Mouse (Mus musculus) urinary bladder, postnatal 36 days (tissue): ENCODE measurements around the gene Rex1bd.
"Not testable (repeated sequence)": the region's sequence is repeated elsewhere in the genome, so short reads cannot be mapped to it uniquely, and the experiment has no call there.

Experiments used
- DNase-seq, 2 experiments: peaks; one replicate each; pipeline ENCODE4 v3.0.0; 2022; ENCODE audit warnings: low spot score in 2 of 2, mixed read lengths in 1 of 2

The Rex1bd gene

DNA sequence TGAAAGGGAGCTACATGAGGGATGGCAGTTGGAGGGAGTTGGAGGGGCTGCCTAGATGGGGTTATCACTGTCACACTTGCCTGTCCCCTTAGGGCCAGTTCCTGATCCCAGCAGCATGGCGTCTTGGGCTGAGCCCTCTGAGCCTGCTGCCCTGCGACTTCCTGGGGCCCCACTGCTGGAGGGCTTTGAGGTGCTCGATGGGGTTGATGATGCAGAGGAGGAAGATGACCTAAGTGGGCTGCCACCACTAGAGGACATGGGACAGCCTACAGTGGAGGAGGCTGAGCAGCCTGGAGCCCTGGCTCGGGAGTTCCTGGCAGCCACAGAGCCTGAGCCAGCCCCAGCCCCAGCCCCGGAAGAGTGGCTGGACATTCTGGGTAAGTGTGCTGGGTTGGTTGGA is 22.7 kb upstream of the Rex1bd start:
- DNase-seq = no peak

DNA sequence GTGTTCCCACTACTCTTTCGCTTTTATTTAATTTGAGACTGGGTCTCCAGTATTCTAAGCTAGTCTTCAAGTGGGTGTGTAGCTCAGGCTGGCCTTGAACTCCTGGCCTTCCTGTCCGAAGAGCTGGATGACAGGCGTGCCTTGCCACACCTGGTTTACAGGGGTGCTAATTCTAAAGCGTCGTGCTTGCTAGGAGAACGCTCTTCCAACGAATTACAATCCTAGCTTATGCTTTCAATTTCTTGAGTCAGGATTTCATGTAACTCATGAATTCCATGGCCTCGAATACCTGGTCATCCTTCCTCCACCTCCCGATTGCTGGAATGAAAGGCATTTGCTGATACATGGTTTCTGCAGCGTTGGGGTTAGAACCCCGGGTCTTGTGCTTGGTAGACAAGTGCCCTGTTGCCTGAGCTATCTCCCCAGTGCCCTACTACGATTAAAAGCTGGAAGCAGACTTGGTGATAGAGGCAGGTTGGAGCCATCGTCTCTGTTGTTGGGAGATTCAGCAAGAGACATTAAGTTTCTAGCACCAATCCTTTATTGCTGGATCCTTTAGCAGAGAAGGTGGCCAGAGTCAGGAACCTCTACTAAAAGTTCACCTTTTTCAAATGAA is 21.7 kb upstream of the Rex1bd start:
- DNase-seq = no peak

GRCm38 (mm10) chr8:70527512-70528181 is 21.1 kb upstream of the Rex1bd start, which contains the start of the genes Fkbp8 and Kxd1:
TSS of gene Fkbp8 (plus strand) at chr8:70527724.
TSS of gene Kxd1 (minus strand) at chr8:70527956.
- peak; percentile 98 for DNase-seq

DNA sequence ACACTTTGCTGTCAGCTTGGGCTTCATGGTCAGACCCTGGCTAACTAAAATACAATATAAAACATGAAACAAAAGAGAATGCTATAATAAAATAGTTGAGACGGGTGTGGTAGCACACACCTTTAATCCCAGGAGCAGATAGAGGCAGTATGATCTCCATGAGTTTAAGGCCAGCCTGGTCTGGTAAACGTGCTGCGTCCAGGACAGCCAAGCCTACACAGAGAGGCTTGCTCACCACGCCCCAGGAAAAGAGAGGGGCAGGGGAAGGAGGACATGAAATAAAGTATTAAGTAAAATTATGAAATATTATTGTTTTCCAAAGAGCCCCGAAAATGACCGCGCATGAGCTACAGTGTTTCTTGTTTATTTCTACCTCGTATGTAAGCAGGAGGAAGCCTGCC is 20.6 kb upstream of the Rex1bd start:
- no peak for DNase-seq

DNA sequence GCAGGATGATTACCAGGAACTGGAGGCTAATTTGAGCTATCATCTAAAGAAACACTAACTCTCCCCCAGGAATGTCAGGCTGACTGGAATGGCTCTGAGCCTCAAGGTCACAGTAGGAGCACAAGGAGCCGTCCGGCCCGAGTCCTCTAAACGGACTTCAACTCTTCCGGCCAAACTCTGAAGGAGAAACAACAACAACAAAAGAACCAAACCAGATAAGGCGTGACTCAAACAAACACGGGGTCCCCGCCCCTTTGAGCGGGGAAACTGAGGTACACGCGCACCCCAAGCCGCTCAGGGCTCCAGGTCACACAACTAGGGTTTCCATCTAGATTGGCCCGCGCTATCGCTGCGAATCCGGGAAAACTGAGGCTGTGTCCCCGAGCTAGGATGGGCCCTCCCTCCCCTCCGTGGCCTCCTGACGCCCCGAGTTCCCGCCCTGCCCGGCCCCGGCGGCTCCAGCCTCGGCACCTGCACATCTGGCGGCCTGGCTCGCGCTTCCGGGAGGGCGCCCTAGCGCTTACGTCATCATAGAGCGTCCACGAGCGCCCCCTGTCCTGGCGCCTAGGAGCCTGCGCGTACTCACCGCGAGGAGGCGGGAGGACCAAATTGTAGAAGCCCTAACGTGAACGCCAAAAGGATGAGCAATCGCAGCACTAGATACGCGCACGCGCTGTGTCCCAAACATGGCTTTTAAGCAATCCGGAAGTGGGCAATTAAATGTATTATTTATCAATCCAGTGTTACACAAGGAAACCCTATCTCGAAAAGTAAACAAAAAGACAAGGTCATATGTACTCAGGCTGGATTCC is 16.2 kb upstream of the Rex1bd start:
- peak; percentile 93 to 96 for DNase-seq

GRCm38 (mm10) chr8:70519606-70520005 is 13.1 kb upstream of the Rex1bd start:
- no peak for DNase-seq

GRCm38 (mm10) chr8:70519043-70519442 is 12.5 kb upstream of the Rex1bd start:
- DNase-seq = no peak

DNA sequence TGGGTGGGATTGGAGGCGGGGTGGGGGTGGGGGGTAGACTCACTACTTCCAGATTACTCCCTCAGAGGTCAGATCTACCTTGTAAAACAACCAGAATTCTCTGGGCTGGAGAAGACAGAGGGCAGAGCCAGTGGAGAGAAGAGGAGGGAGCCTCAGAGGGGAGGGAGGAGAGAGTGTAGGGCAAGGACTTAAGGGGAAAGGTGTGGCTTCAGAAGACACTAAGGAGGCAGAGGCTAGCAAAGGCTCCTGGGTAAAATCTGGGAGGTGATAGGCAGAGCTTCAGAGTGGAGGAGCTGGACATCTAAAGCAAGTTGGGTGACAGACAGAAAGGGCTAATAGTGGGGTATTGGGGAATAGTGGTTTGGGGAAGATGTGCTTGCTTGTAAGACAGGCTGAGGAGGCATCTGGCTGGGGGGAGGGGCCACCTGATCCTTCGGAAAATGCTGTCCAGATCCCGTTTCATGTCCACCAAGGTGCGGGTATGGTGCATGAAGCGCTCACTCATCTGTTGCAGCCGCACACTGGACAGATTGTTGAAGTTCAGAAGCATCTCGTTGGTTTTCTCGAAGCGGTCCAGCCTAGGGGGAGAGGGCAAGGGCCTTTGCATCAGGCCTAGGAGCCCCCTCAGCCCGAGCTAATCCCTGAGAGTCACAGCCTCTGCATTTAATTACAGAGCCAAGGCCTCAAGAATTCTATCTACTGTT is 11.5 kb upstream of the Rex1bd start:
- DNase-seq = no peak

DNA sequence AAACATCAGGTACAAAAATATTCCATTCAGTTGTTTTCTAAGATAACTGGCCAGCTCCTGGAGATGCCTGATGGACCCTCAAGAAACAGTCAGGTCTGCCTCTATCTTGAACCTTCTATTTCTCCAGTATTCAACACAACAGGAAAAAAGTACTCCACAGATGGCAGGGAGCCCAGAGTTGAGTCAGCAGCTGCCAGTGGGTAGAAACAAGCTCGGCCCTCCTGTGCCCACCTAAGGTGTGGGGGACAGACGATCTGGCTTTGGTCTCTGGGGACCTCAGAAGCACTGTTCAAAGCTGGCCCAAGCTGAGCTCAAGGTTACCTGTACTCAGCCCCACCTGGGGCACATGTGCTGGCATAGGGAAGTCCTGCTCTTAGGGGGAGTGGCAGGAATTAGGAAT is 6.9 kb upstream of the Rex1bd start:
- DNase-seq = no peak

- DNase-seq = no peak
Observed at GRCm38 (mm10) chr8:70512253-70512903, 5.8 kb upstream of the Rex1bd start.

- no peak for DNase-seq
Observed at GRCm38 (mm10) chr8:70511770-70512169, 5.2 kb upstream of the Rex1bd start.

- DNase-seq = not testable (repeated sequence)
Observed at GRCm38 (mm10) chr8:70511174-70511573, 4.6 kb upstream of the Rex1bd start.

GRCm38 (mm10) chr8:70510228-70510915 is 3.8 kb upstream of the Rex1bd start, which contains the start of gene Uba52:
TSS of gene Uba52 (minus strand) at chr8:70510801.
- DNase-seq = peak; percentile 96 to 97

DNA sequence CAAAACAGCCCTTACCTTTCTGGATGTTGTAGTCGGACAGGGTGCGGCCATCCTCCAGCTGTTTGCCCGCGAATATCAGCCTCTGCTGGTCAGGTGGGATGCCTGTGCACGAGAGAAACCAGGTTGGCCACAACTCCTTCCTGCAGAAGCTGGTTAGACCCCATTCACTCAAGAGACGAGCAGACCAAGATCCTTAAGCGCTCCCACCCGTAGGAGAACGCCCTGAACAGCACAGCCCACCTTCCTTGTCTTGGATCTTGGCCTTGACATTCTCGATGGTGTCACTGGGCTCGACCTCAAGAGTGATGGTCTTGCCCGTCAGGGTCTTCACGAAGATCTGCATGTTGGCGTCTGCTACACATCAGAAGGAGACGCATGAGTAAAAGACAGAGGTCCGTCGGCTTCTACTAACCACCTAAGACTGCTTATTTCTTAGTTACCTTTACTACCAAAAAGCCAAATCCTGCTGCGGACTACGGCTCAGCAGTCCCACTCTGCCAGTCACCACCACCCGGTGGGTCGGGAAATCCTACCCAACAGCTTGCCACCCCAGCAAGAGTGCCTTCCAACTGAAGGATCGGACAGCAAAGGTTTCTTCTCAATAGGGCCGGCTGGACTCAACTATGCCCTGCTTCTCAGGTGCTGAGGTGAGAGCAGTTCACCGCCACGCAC is 2.9 kb upstream of the Rex1bd start:
- DNase-seq = no peak

DNA sequence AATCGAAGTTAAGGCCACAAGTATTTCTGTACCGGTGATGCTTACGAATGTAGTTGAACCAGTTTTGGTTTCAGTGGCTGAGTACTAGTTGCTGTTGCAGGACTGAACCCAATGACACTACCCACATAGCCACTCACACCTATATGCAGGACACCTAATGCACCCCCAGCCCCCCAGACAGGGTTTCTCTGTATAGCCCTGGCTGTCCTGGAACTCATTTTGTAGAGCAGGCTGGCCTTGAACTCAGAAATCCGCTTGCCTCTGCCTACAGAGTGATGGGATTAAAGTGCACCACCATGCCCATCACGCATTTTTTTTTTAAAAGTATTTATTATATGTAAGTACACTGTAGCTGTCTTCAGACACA is 458 bp upstream of the Rex1bd start:
- DNase-seq = no peak

GRCm38 (mm10) chr8:70505698-70506327 is 739 bp downstream of the Rex1bd start:
- no peak for DNase-seq

GRCm38 (mm10) chr8:70504851-70505250 is 1.7 kb downstream of the Rex1bd start:
- DNase-seq = peak; percentile 66 to 67

DNA sequence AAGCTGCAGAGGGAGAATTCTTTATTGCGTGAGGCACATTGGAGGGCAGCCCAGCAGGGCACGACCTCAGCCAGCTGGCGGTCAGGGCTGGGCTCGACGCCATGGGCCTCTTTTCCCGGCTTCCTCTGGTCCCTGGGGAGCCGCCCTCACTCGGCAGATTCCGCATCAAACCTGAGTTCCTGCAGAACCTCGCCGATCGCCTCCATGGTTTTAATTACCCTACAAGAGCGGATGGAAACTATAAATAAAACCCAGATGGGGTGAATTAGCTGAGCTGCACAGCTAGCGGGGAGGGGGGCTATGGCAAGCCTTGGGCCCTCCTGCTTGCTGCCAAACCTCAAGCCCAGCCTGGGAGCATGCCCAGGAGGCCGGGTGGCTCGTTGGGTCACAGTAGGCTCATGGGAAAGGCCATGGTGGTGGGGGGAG is 2.2 kb downstream of the Rex1bd start:
- peak in 1 of 2 experiments; percentile 72 for DNase-seq

DNA sequence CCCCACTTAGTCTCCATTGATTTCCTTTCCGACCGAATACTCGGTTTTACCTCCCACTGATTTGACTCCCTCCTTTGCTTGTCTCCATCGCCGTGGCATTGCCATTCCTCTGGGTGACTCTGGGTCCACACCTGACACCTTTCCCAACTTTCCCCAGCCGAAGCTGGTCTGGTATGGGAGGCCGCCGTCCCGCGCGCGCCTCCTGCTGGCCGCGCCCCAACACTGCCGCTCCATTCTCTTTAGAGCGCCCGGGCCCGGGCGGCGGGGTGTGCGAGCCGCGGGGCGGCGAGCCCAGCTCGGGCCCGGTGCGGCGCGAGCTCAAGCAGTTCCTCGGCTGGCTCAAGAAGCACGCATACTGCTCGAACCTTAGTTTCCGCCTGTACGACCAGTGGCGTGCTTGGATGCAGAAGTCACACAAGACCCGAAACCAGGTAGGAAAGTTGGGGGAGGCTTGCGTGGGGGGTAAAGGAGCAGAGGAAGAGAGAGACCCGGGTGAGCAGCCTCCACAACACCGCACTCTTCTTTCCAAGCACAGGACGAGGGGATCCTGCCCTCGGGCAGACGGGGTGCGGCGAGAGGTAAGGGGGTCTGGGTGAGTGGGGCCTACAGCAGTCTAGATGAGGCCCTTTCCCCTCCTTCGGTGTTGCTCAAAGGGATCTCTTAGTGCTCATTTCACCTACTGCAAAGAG is 3.3 kb downstream of the Rex1bd start:
- peak in 1 of 2 experiments; percentile 62 for DNase-seq
